Mouse (Mus musculus) hindbrain, embryonic 16.5 days (tissue): ENCODE measurements around the gene Mpv17l2. TPM values are rescaled to one million over a fixed set of nuclear protein-coding genes. Genes with fewer than 3 reads are reported as not detected.

ENCODE experiments used
- ATAC-seq: fragments of 200-750 bp; cut with Nextera tagmentation; 2 replicates; pipeline ENCODE4 v1.8.0; 2017; ENCODE audit warnings: moderate TSS enrichment, moderate library complexity
- H3K27ac ChIP-seq: fragments of 300-500 bp; sonication (generic); 2 replicates; pipeline ENCODE4 v1.5.1; 2014; ENCODE audit warnings: low read depth, mild to moderate bottlenecking, control low read depth, low read length, moderate library complexity
- H3K27me3 ChIP-seq: fragments of 300-500 bp; sonication (generic); replicated peaks from 2 replicates; pipeline ENCODE4 v1.6.1; 2014; ENCODE audit warnings: low read length; ENCODE audit not compliant: control insufficient read depth, insufficient read depth
- H3K36me3 ChIP-seq: fragments of 300-500 bp; sonication (generic); 2 replicates; pipeline ENCODE4 v1.6.1; 2014; ENCODE audit warnings: mild to moderate bottlenecking, low read length, moderate library complexity, mixed read lengths; ENCODE audit not compliant: control insufficient read depth, insufficient read depth
- H3K4me1 ChIP-seq: fragments of 300-500 bp; sonication (generic); 2 replicates; pipeline ENCODE4 v1.6.1; 2014; ENCODE audit warnings: low read depth, low read length; ENCODE audit not compliant: control insufficient read depth, insufficient read depth
- H3K4me2 ChIP-seq: fragments of 300-500 bp; sonication (generic); 2 replicates; pipeline ENCODE4 v1.6.1; 2014; ENCODE audit warnings: mild to moderate bottlenecking, low read length, control low read depth, moderate library complexity
- H3K4me3 ChIP-seq: fragments of 300-500 bp; sonication (generic); 2 replicates; pipeline ENCODE4 v1.5.1; 2014; ENCODE audit warnings: mild to moderate bottlenecking, low read length, control low read depth, moderate library complexity
- H3K9ac ChIP-seq: fragments of 300-500 bp; sonication (generic); 2 replicates; pipeline ENCODE4 v1.6.1; 2014; ENCODE audit warnings: low read depth, mild to moderate bottlenecking, control low read depth, low read length, moderate library complexity
- H3K9me3 ChIP-seq: fragments of 300-500 bp; sonication (generic); 2 replicates; pipeline ENCODE4 v1.6.1; 2014; ENCODE audit warnings: mild to moderate bottlenecking, low read length, moderate library complexity; ENCODE audit not compliant: control insufficient read depth
- WGBS: fragments of 180-500 bp; shearing (Covaris S2); extraction: QIAGEN DNeasy Blood & Tissue Kit; methylation state at CpG from one replicate; pipeline ENCODE4 v1.1.7; 2014; 5-methylcytosine and 5-hydroxymethylcytosine counted together
- polyA plus RNA-seq: library from polyadenylated mRNA; unstranded; fragments of >200 nt; fragmentation: Nextera tagmentation; extraction: Ambion mirVana; gene quantifications from 2 replicates; pipeline ENCODE4 v1.2.1, GENCODE M21; 2015

Gene Mpv17l2
- polyA plus RNA-seq, 1 experiment from 2014 or later: 49.9 TPM

- Histone ChIP-seq H3K27ac (no peak overlapping the region), H3K9me3 (no peaks in the 10 kb centered on the region; the same call in 1 of the 2 replicates), H3K36me3 (no peaks in the 10 kb centered on the region), H3K4me2 (no peak overlapping the region), H3K4me3 (no peak overlapping the region), H3K27me3 (peaks cover 34% of the 10 kb centered on the region), H3K4me1 (peaks cover 20% of the 10 kb centered on the region), H3K9ac (no peak overlapping the region)
- ATAC-seq: no peak
- 85% methylated on average over 1 of the region's 1 CpGs for WGBS
Measured at GRCm38 (mm10) chr8:70801830-70802229, 41.1 kb upstream of the Mpv17l2 start.

GRCm38 (mm10) chr8:70801156-70801555 is 40.4 kb upstream of the Mpv17l2 start:
- Histone ChIP-seq H3K9me3 (no peaks in the 10 kb centered on the region; the same call in 1 of the 2 replicates), H3K27me3 (peaks cover 34% of the 10 kb centered on the region), H3K4me2 (no peak overlapping the region), H3K4me1 (peaks cover 25% of the 10 kb centered on the region), H3K4me3 (no peak overlapping the region), H3K27ac (no peak overlapping the region), H3K36me3 (no peaks in the 10 kb centered on the region), H3K9ac (no peak overlapping the region)
- 29% methylated on average over 13 of the region's 15 CpGs for WGBS
- ATAC-seq: no peak

DNA sequence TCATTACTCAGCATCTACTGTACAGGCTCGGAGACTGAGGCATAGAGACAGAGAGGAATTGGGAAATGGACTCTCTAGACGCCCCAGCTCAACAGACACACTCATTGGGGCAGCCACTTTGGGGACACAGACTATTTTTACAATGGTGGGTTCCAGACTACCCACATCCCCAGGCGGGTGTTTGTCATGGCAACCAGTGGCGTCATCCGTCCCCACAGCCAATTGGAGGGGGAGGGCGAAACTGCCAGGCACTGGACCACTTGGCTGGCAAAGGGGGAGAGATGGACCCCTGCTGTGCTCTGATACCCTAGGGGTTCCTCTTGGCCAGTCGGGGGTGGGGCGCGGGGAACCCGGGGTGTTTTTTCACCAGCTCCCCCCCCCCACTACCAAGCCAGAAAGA is 39.9 kb upstream of the Mpv17l2 start:
- H3K36me3 ChIP-seq: no peaks in the 10 kb centered on the region
- H3K4me3 ChIP-seq: no peak overlapping the region
- ATAC-seq: no peak
- no peak overlapping the region for H3K4me2 ChIP-seq
- no peak overlapping the region for H3K27ac ChIP-seq
- peaks cover 32% of the 10 kb centered on the region for H3K27me3 ChIP-seq
- H3K9me3 ChIP-seq: no peaks in the 10 kb centered on the region; the same call in 1 of the 2 replicates
- H3K9ac ChIP-seq: no peak overlapping the region; the same call in 1 of the 2 replicates
- peaks cover 26% of the 10 kb centered on the region for H3K4me1 ChIP-seq
- WGBS: 43% methylated on average over 10 of the region's 10 CpGs

- no peaks in the 10 kb centered on the region for H3K36me3 ChIP-seq
- H3K4me3 ChIP-seq: peak overlapping the region; percentile 63
- no peak for ATAC-seq
- H3K27ac ChIP-seq: no peak overlapping the region
- peak overlapping the region; percentile 77 for H3K4me2 ChIP-seq
- H3K27me3 ChIP-seq: peaks cover 18% of the 10 kb centered on the region
- H3K9ac ChIP-seq: peak overlapping the region; percentile 84; the same call in 1 of the 2 replicates
- WGBS: 10% methylated on average over 15 of the region's 15 CpGs
- no peaks in the 10 kb centered on the region for H3K9me3 ChIP-seq
- peaks cover 15% of the 10 kb centered on the region for H3K4me1 ChIP-seq
Measured at GRCm38 (mm10) chr8:70798281-70798680, 37.5 kb upstream of the Mpv17l2 start.

- Histone ChIP-seq H3K4me3 (peak overlapping the region; percentile 63), H3K27ac (peak overlapping the region; percentile 70)
- WGBS: under 1% methylated on average over 56 of the region's 57 CpGs
Measured at GRCm38 (mm10) chr8:70797081-70798070, 36.6 kb upstream of the Mpv17l2 start.

DNA sequence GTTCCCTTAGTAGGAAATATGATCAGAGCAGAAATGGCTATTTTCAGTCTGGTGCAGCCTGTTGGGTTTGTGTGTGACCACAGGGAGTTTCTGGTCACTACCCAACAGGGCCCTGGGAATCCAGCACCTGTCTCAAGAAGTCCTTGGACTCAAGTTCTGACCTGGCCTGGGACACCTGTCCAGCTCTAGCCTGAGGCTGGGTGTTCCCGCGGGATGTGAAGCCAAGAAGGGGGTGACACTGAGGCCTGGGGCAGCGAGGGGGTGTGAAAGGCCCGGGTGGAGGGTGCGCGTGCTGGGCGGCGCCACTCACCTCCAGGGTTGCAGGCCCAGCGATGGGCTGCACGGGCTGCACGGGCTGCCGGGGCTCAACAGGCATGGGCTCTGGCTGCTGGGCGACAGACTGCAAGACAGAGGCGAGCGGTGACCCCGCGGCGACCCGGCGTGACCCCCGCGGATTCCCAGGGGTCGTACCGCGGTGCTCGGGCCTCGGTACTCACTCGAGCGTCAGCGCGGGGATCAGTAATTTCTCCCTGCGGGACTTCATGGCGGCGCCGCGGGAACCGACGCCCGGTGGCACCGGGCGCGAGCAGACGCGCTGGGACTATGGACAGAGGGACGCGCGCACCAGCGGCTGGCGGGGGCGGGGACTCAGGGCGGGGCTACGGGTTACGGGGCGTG is 35.8 kb upstream of the Mpv17l2 start:
- Histone ChIP-seq H3K36me3 (no peaks in the 10 kb centered on the region), H3K9me3 (no peaks in the 10 kb centered on the region), H3K4me2 (peak overlapping the region; percentile 77), H3K4me3 (peak overlapping the region; percentile 63), H3K27ac (peak overlapping the region; percentile 70), H3K9ac (peak overlapping the region; percentile 84), H3K27me3 (peaks cover 10% of the 10 kb centered on the region), H3K4me1 (peaks cover 24% of the 10 kb centered on the region)
- ATAC-seq: 0 out of 2 replicates have a peak, but pooled peaks have one; percentile 1
- 2% methylated on average over 47 of the region's 54 CpGs for WGBS

More at GRCm38 (mm10) chr8:70797081-70798070, 36.6 kb upstream of the Mpv17l2 start:
- H3K9ac ChIP-seq: peak overlapping the region; percentile 84
- H3K27me3 ChIP-seq: peaks cover 13% of the 10 kb centered on the region
- no peaks in the 10 kb centered on the region for H3K36me3 ChIP-seq
- no peaks in the 10 kb centered on the region for H3K9me3 ChIP-seq
- H3K4me1 ChIP-seq: peaks cover 23% of the 10 kb centered on the region
- peak overlapping the region; percentile 77 for H3K4me2 ChIP-seq
- ATAC-seq: peak; percentile 88

- no peak overlapping the region for H3K27ac ChIP-seq
- H3K4me1 ChIP-seq: peaks cover 35% of the 10 kb centered on the region
- no peak overlapping the region for H3K4me2 ChIP-seq
- no peak overlapping the region for H3K9ac ChIP-seq
- 95% methylated on average over 2 of the region's 2 CpGs for WGBS
- no peak overlapping the region for H3K4me3 ChIP-seq
- no peaks in the 10 kb centered on the region for H3K36me3 ChIP-seq
- peaks cover 10% of the 10 kb centered on the region for H3K27me3 ChIP-seq
- no peak for ATAC-seq
- no peaks in the 10 kb centered on the region for H3K9me3 ChIP-seq
Measured at GRCm38 (mm10) chr8:70795370-70795769, 34.6 kb upstream of the Mpv17l2 start.

GRCm38 (mm10) chr8:70794215-70794614 is 33.5 kb upstream of the Mpv17l2 start:
- WGBS: 88% methylated on average over 2 of the region's 2 CpGs
- no peak for ATAC-seq
- Histone ChIP-seq H3K9me3 (no peaks in the 10 kb centered on the region), H3K4me1 (peaks cover 35% of the 10 kb centered on the region), H3K27ac (no peak overlapping the region), H3K4me2 (no peak overlapping the region), H3K9ac (no peak overlapping the region), H3K27me3 (peaks cover 3% of the 10 kb centered on the region), H3K4me3 (no peak overlapping the region), H3K36me3 (no peaks in the 10 kb centered on the region)

- H3K9ac ChIP-seq: peak overlapping the region; percentile 91
- H3K36me3 ChIP-seq: peaks cover 5% of the 10 kb centered on the region; the same call in 1 of the 2 replicates
- no peaks in the 10 kb centered on the region for H3K27me3 ChIP-seq
- H3K9me3 ChIP-seq: no peaks in the 10 kb centered on the region
- peaks cover 26% of the 10 kb centered on the region for H3K4me1 ChIP-seq
- peak overlapping the region; percentile 81 for H3K27ac ChIP-seq
- peak overlapping the region; percentile 67 for H3K4me3 ChIP-seq
- ATAC-seq: peak; percentile 61; the same call in 1 of the 2 replicates
- peak overlapping the region; percentile 69 for H3K4me2 ChIP-seq
- WGBS: 1% methylated on average over 20 of the region's 20 CpGs
Measured at GRCm38 (mm10) chr8:70792700-70793099, 32.0 kb upstream of the Mpv17l2 start.
